Mouse (Mus musculus): ENCODE data around the gene Fam107a. TPM values are rescaled to one million over a fixed set of nuclear protein-coding genes. Genes with fewer than 3 reads are reported as not detected.

The Fam107a gene
- polyA plus RNA-seq, 1 experiment = 8.5 TPM

- 84% methylated on average over 4 of the region's 4 CpGs for WGBS
- TF ChIP-seq CTCF (IDR thresholded peaks at IDR 0.05; ENCODE audit: insufficient read depth, low read length) (no peak), POLR2A (IDR thresholded peaks at IDR 0.05; ENCODE audit: borderline replicate concordance, extremely low read depth, low read depth, low read length) (no peak)
Measured at GRCm38 (mm10) chr14:8325746-8326145, 7.9 kb upstream of the Fam107a start.

GRCm38 (mm10) chr14:8320528-8320927 lies 2.7 kb upstream of the Fam107a start:
- WGBS = 78% methylated on average over 3 of the region's 3 CpGs
- no peak for DNase-seq
- Histone ChIP-seq H3K4me3 (replicated peaks; ENCODE audit: extremely low read depth, low read depth, low read length) (no peak overlapping the region), H3K4me1 (ENCODE audit: control insufficient read depth, insufficient read depth, low read length) (peaks cover 6% of the 10 kb centered on the region)
- TF ChIP-seq POLR2A (IDR thresholded peaks at IDR 0.05; ENCODE audit: borderline replicate concordance, extremely low read depth, low read depth, low read length) = no peak
- TF ChIP-seq CTCF (IDR thresholded peaks at IDR 0.05; ENCODE audit: insufficient read depth, low read length) = no peak

More at GRCm38 (mm10) chr14:8325746-8326145, 7.9 kb upstream of the Fam107a start:
- no peak for DNase-seq
- 0 out of 2 replicates have a peak, but pooled peaks cover 2% of the 10 kb centered on the region for H3K4me1 ChIP-seq (ENCODE audit: control insufficient read depth, insufficient read depth, low read length)
- H3K4me3 ChIP-seq (replicated peaks; ENCODE audit: extremely low read depth, low read depth, low read length) = no peak overlapping the region

GRCm38 (mm10) chr14:8316366-8317193 lies 1.2 kb downstream of the Fam107a start:
- no peak for DNase-seq
- Histone ChIP-seq H3K4me1 (ENCODE audit: control insufficient read depth, insufficient read depth, low read length) (peaks cover 6% of the 10 kb centered on the region), H3K4me3 (replicated peaks; ENCODE audit: extremely low read depth, low read depth, low read length) (no peak overlapping the region)
- TF ChIP-seq CTCF (IDR thresholded peaks at IDR 0.05; ENCODE audit: insufficient read depth, low read length) (no peak), POLR2A (IDR thresholded peaks at IDR 0.05; ENCODE audit: borderline replicate concordance, extremely low read depth, low read depth, low read length) (no peak)
- WGBS = 3% methylated on average over 23 of the region's 23 CpGs

GRCm38 (mm10) chr14:8315169-8315568 lies 2.7 kb downstream of the Fam107a start:
- Histone ChIP-seq H3K4me1 (ENCODE audit: control insufficient read depth, insufficient read depth, low read length) (peaks cover 12% of the 10 kb centered on the region), H3K4me3 (replicated peaks; ENCODE audit: extremely low read depth, low read depth, low read length) (no peak overlapping the region)
- TF ChIP-seq CTCF (IDR thresholded peaks at IDR 0.05; ENCODE audit: insufficient read depth, low read length) = no peak
- no peak for TF ChIP-seq POLR2A (IDR thresholded peaks at IDR 0.05; ENCODE audit: borderline replicate concordance, extremely low read depth, low read depth, low read length)
- WGBS = 83% methylated on average over 6 of the region's 6 CpGs
- DNase-seq = no peak

- Histone ChIP-seq H3K4me1 (ENCODE audit: control insufficient read depth, insufficient read depth, low read length) (peaks cover 12% of the 10 kb centered on the region), H3K4me3 (replicated peaks; ENCODE audit: extremely low read depth, low read depth, low read length) (no peak overlapping the region)
- DNase-seq = peak; percentile 33
- TF ChIP-seq CTCF (IDR thresholded peaks at IDR 0.05; ENCODE audit: insufficient read depth, low read length) = peak; percentile 26; the same call in 1 of the 2 replicates
- TF ChIP-seq POLR2A (IDR thresholded peaks at IDR 0.05; ENCODE audit: borderline replicate concordance, extremely low read depth, low read depth, low read length) = no peak
- 12% methylated on average over 3 of the region's 3 CpGs for WGBS
Measured at GRCm38 (mm10) chr14:8314536-8314935, 3.3 kb downstream of the Fam107a start.

GRCm38 (mm10) chr14:8313877-8314276 lies 3.9 kb downstream of the Fam107a start:
- 44% methylated on average over 7 of the region's 7 CpGs for WGBS
- TF ChIP-seq CTCF (IDR thresholded peaks at IDR 0.05; ENCODE audit: insufficient read depth, low read length) (no peak), POLR2A (IDR thresholded peaks at IDR 0.05; ENCODE audit: borderline replicate concordance, extremely low read depth, low read depth, low read length) (no peak)
- peaks cover 12% of the 10 kb centered on the region for H3K4me1 ChIP-seq (ENCODE audit: control insufficient read depth, insufficient read depth, low read length)
- H3K4me3 ChIP-seq (replicated peaks; ENCODE audit: extremely low read depth, low read depth, low read length) = no peak overlapping the region
- DNase-seq = no peak

- peak; percentile 51; the same call in 1 of the 2 replicates for TF ChIP-seq POLR2A (IDR thresholded peaks at IDR 0.05; ENCODE audit: borderline replicate concordance, extremely low read depth, low read depth, low read length)
- TF ChIP-seq CTCF (IDR thresholded peaks at IDR 0.05; ENCODE audit: insufficient read depth, low read length) = no peak
- peak overlapping the region; percentile 64 for H3K4me3 ChIP-seq (replicated peaks; ENCODE audit: extremely low read depth, low read depth, low read length)
- WGBS = 11% methylated on average over 9 of the region's 9 CpGs
- peaks cover 11% of the 10 kb centered on the region for H3K4me1 ChIP-seq (ENCODE audit: control insufficient read depth, insufficient read depth, low read length)
- DNase-seq = no peak
Measured at GRCm38 (mm10) chr14:8309621-8310141, 8.1 kb downstream of the Fam107a start.

GRCm38 (mm10) chr14:8308650-8309049 lies 9.2 kb downstream of the Fam107a start:
- WGBS = 81% methylated on average over 3 of the region's 3 CpGs
- no peak for DNase-seq
- Histone ChIP-seq H3K4me3 (replicated peaks; ENCODE audit: extremely low read depth, low read depth, low read length) (peak overlapping the region; percentile 20), H3K4me1 (ENCODE audit: control insufficient read depth, insufficient read depth, low read length) (peaks cover 11% of the 10 kb centered on the region)
- peak; percentile 21; the same call in 1 of the 2 replicates for TF ChIP-seq CTCF (IDR thresholded peaks at IDR 0.05; ENCODE audit: insufficient read depth, low read length)
- no peak for TF ChIP-seq POLR2A (IDR thresholded peaks at IDR 0.05; ENCODE audit: borderline replicate concordance, extremely low read depth, low read depth, low read length)

- Histone ChIP-seq H3K4me3 (replicated peaks; ENCODE audit: extremely low read depth, low read depth, low read length) (no peak overlapping the region), H3K4me1 (ENCODE audit: control insufficient read depth, insufficient read depth, low read length) (peaks cover 11% of the 10 kb centered on the region)
- 53% methylated on average over 6 of the region's 6 CpGs for WGBS
- DNase-seq = no peak
- TF ChIP-seq POLR2A (IDR thresholded peaks at IDR 0.05; ENCODE audit: borderline replicate concordance, extremely low read depth, low read depth, low read length) = no peak
- TF ChIP-seq CTCF (IDR thresholded peaks at IDR 0.05; ENCODE audit: insufficient read depth, low read length) = no peak
Measured at GRCm38 (mm10) chr14:8306884-8307283, 10.9 kb downstream of the Fam107a start.
